Mouse (Mus musculus) kidney, adult 2 months (tissue): ENCODE measurements at regions not wholly inside any gene's neighbourhood (a gene's known extent, or its start where the extent isn't known, plus 50 kb on each side); places are given as distances from the start of the nearest gene placed in this dataset.

Experiments used
- CTCF ChIP-seq: fragments of 200-500 bp; conservative IDR thresholded peaks from 2 replicates; pipeline ENCODE4 v1.5.1; 2011; ENCODE audit warnings: low read depth, mild to moderate bottlenecking, control low read depth, low read length, moderate library complexity, mixed read lengths; ENCODE audit not compliant: insufficient read depth, insufficient read length
- POLR2A ChIP-seq: fragments of 200-500 bp; IDR thresholded peaks from one replicate; pipeline ENCODE4 v1.6.1; 2011; ENCODE audit warnings: low read depth, low read length, control low read depth

DNA sequence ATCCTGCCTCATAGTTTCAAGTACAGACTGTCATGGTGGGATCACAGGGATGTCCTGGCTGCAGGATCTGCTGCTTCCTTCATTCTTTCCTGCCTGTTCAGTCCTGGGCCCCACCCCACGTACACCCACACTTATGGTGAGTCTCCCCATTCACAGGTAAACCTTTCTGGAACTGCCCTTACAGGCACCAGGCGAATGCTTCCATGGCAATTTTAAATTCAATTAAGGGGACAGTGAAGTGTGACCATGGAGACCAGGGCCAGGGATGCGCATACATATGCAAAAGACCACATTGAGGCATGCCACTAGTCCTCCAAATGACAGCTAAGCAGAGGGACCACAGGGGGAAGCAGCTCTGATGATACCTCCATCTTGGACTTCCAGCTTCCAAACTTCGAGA, 89.3 kb downstream of the Cxcl12 start:
- TF ChIP-seq POLR2A (no peak), CTCF (no peak)
